Mouse (Mus musculus) G1E (cell line): ENCODE data around the gene Cyp2c70. TPM values are rescaled to one million over a fixed set of nuclear protein-coding genes. Genes with fewer than 3 reads are reported as not detected.

Source experiments
- polyA plus RNA-seq: library from polyadenylated mRNA; stranded (reverse); fragments of >175 nt; gene quantifications from 2 replicates; pipeline ENCODE4 v1.2.3, GENCODE M21; 2012
- total RNA-seq, 2 experiments: library from RNA; stranded (forward) in 1 of 2; stranded (reverse) in 1 of 2; fragments of 200-1000 nt in 1 of 2; fragments of >200 nt in 1 of 2; fragmentation: Nextera tagmentation in 1 of 2; gene quantifications; 2 replicates each; pipeline ENCODE4 v1.2.3; 2014 to 2017

The Cyp2c70 gene
- total and polyA plus RNA-seq, 3 experiments = not detected

Other genes with a start within 250 kb of the Cyp2c70 start
- gene Cyp2c37, start 194.9 kb downstream of the Cyp2c70 start, total RNA-seq (2014; fragmentation: Nextera tagmentation) = not detected in 2 replicates
- not detected in 2 replicates for gene Cyp2c37, start 194.9 kb downstream of the Cyp2c70 start, total RNA-seq (2017)
- gene Cyp2c37, start 194.9 kb downstream of the Cyp2c70 start, polyA plus RNA-seq = not detected in 2 replicates
- not detected in 2 replicates for gene Cyp2c54, start 113.5 kb downstream of the Cyp2c70 start, total RNA-seq (2014; fragmentation: Nextera tagmentation)
- gene Cyp2c54, start 113.5 kb downstream of the Cyp2c70 start, total RNA-seq (2017) = not detected in 2 replicates
- not detected in 2 replicates for gene Cyp2c54, start 113.5 kb downstream of the Cyp2c70 start, polyA plus RNA-seq
- gene Cyp2c50, start 97.6 kb downstream of the Cyp2c70 start, total RNA-seq (2014; fragmentation: Nextera tagmentation) = not detected in 2 replicates
- not detected in 2 replicates for gene Cyp2c50, start 97.6 kb downstream of the Cyp2c70 start, total RNA-seq (2017)
- not detected in 2 replicates for gene Cyp2c50, start 97.6 kb downstream of the Cyp2c70 start, polyA plus RNA-seq
- gene Pdlim1, start 84.5 kb upstream of the Cyp2c70 start, total RNA-seq (2014; fragmentation: Nextera tagmentation) = not detected in 2 replicates
- 0.05 TPM in 1 of 2 replicates, not detected in the other for gene Pdlim1, start 84.5 kb upstream of the Cyp2c70 start, total RNA-seq (2017)
- 0.02 TPM in 1 of 2 replicates, not detected in the other for gene Pdlim1, start 84.5 kb upstream of the Cyp2c70 start, polyA plus RNA-seq